Mouse (Mus musculus): ENCODE measurements around the gene Lcat. TPM values are rescaled to one million over a fixed set of nuclear protein-coding genes. Genes with fewer than 3 reads are reported as not detected.
"Not testable (repeated sequence)": the region's sequence is repeated elsewhere in the genome, so short reads cannot be mapped to it uniquely, and the experiment has no call there.

The Lcat gene
- polyA plus RNA-seq (2014; fragmentation: Nextera tagmentation; extraction: Ambion mirVana) = 1.2 and 1.3 TPM in 2 replicates

DNA sequence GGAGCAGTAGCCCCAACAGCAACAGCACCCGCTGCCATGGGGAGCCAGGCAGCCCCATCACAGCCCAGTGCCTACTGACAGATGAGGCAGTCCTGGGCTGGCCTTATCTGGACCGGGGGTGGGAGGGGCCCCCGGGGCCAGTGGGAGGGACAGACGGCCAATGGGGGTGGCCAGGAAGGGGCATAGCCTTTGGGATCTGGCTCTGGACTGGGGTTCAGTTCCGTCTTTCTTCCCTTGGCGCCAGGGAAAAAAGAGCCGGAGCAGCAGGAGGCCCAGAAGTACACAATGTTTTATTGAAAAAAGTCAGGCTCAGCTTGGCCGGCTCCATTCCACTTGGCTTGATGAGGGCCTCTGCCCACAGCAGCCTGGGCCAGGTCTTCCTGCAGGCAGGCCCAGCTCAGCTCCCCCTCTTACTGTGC, at the start of gene Lcat:
TSS of gene Lcat (minus strand) at position 62 of the 419 bp plus-strand sequence.
- ATAC-seq (ENCODE audit: insufficient number of reproducible peaks, insufficient read depth, low FRiP score, low read depth) = no peak
- no peaks in the 10 kb centered on the region for H3K9me3 ChIP-seq (ENCODE audit: control insufficient read depth, low read length)
- H3K27ac ChIP-seq (replicated peaks in 1 of 2; ENCODE audit: control insufficient read depth in 1 of 2, insufficient read depth in 1 of 2, low read depth in 2 of 2, low read length in 2 of 2) = no peak within 1 kb of the TSS
- H3K36me3 ChIP-seq (ENCODE audit: control insufficient read depth, insufficient read depth, low read length) = peaks cover 86% of the 10 kb centered on the region
- H3K4me3 ChIP-seq (ENCODE audit: control insufficient read depth in 1 of 2, insufficient read depth in 1 of 2, low read depth in 1 of 2, low read length in 2 of 2) = no peak within 1 kb of the TSS
- H3K27me3 ChIP-seq (ENCODE audit: control insufficient read depth, insufficient read depth, low read length) = no peaks in the 10 kb centered on the region
- WGBS = 70% methylated on average over 8 of the region's 8 CpGs
- no peak within 1 kb of the TSS for H3K9ac ChIP-seq (ENCODE audit: low read length)
- H3K4me2 ChIP-seq (ENCODE audit: low read length) = no peak within 1 kb of the TSS
- H3K4me1 ChIP-seq (ENCODE audit: control insufficient read depth in 2 of 2, insufficient read depth in 2 of 2, low read length in 2 of 2) = peaks cover 0 to 1% of the 10 kb centered on the region in 2 experiments; a peak in 1 of 4 replicates

DNA sequence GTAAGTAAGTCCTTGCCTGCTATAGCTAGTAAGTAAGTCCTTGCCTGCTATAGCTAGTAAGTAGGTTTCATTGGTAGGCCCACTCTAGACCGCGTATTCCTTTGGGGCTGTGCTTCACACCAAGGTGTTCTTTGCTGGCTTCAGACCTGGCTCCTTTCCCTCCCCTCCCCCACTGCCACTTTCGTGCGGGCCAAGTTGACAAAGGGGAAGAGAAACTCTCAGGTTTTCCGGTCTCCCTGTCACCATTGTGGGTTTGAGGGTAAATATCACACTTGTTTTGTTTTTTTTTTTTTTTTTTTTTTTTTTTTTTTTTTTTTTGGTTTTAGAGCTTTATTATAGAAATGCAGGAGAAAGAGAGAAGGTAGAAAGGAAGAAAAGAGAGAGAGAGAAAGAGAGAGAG, 49.3 kb upstream of the Lcat start:
- Histone ChIP-seq H3K9me3 (ENCODE audit: control insufficient read depth, low read length) (no peaks in the 10 kb centered on the region), H3K4me2 (ENCODE audit: low read length) (no peak overlapping the region), H3K4me1 (ENCODE audit: control insufficient read depth in 2 of 2, insufficient read depth in 2 of 2, low read length in 2 of 2) (peaks cover 5 to 8% of the 10 kb centered on the region in 2 experiments; a peak in 2 of 4 replicates), H3K36me3 (ENCODE audit: control insufficient read depth, insufficient read depth, low read length) (no peaks in the 10 kb centered on the region), H3K27ac (replicated peaks in 1 of 2; ENCODE audit: control insufficient read depth in 1 of 2, insufficient read depth in 1 of 2, low read depth in 2 of 2, low read length in 2 of 2) (no peak overlapping the region), H3K4me3 (ENCODE audit: control insufficient read depth in 1 of 2, insufficient read depth in 1 of 2, low read depth in 1 of 2, low read length in 2 of 2) (no peak overlapping the region), H3K27me3 (ENCODE audit: control insufficient read depth, insufficient read depth, low read length) (no peaks in the 10 kb centered on the region), H3K9ac (ENCODE audit: low read length) (no peak overlapping the region)
- WGBS = 60% methylated on average over 5 of the region's 5 CpGs
- no peak for ATAC-seq (ENCODE audit: insufficient number of reproducible peaks, insufficient read depth, low FRiP score, low read depth)

DNA sequence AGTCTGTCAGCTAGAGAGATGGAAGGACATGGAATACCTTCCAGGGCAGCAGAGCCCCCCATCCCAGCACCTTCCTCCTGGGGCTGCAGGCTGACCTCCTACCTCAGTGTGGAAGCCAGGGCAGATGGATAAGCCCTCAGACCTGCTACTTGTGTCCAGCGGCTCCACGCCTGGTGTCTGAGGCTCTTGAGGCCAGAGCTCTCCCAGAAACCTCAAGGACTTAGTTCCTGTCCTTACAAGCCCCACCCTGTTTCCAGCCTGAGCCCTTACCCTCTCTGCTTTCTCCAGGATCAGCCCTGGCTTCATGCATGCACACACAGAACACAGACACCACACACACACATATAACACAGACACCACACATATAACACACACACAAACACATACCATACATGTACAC, 48.4 kb upstream of the Lcat start:
- Histone ChIP-seq H3K9ac (ENCODE audit: low read length) (0 out of 2 replicates have a peak overlapping the region, but pooled peaks have one; percentile 47), H3K4me2 (ENCODE audit: low read length) (peak overlapping the region; percentile 34), H3K27ac (replicated peaks in 1 of 2; ENCODE audit: control insufficient read depth in 1 of 2, insufficient read depth in 1 of 2, low read depth in 2 of 2, low read length in 2 of 2) (no peak overlapping the region), H3K27me3 (ENCODE audit: control insufficient read depth, insufficient read depth, low read length) (no peaks in the 10 kb centered on the region), H3K4me1 (ENCODE audit: control insufficient read depth in 2 of 2, insufficient read depth in 2 of 2, low read length in 2 of 2) (peaks cover 5 to 8% of the 10 kb centered on the region in 2 experiments; a peak in 2 of 4 replicates), H3K4me3 (ENCODE audit: control insufficient read depth in 1 of 2, insufficient read depth in 1 of 2, low read depth in 1 of 2, low read length in 2 of 2) (no peak overlapping the region), H3K36me3 (ENCODE audit: control insufficient read depth, insufficient read depth, low read length) (no peaks in the 10 kb centered on the region), H3K9me3 (ENCODE audit: control insufficient read depth, low read length) (no peaks in the 10 kb centered on the region)
- WGBS = 61% methylated on average over 2 of the region's 2 CpGs
- no peak for ATAC-seq (ENCODE audit: insufficient number of reproducible peaks, insufficient read depth, low FRiP score, low read depth)

DNA sequence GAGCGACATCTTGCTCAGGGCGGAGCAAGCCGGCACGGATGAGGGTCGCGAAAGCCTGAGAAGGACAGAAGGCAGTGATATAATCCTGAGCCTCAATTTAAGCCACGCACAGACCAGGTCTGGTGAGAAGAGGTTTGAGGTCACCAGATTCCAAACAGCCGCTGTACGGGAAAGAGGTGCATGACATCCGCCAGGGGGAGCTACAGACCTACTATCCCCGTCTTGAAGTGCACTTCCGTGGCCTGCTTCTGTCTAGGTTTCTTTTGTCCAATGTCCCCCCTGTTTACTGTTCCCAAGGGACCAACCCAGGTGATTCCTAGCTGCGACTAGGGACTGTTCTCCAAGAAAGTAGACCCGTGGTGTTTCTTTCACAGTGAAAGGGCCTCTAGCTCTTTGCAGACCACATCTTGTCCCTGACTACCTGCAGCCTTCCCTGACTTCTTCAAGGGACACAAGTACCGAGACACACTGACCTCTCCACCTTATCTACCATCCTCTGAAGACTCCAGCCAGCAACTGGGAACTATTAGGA, 47.7 kb upstream of the Lcat start, which contains the start of gene Dus2:
TSS of gene Dus2 (plus strand) at position 482 of the 532 bp plus-strand sequence.
- H3K27ac ChIP-seq (replicated peaks in 1 of 2; ENCODE audit: control insufficient read depth in 1 of 2, insufficient read depth in 1 of 2, low read depth in 2 of 2, low read length in 2 of 2) = no peak within 1 kb of the TSS
- ATAC-seq (ENCODE audit: insufficient number of reproducible peaks, insufficient read depth, low FRiP score, low read depth) = peak; percentile 75; the same call in 1 of the 2 replicates
- peak within 1 kb of the TSS; percentile 56; the same call in 1 of the 2 replicates for H3K9ac ChIP-seq (ENCODE audit: low read length)
- 8% methylated on average over 15 of the region's 15 CpGs for WGBS
- no peak within 1 kb of the TSS for H3K4me3 ChIP-seq (ENCODE audit: control insufficient read depth in 1 of 2, insufficient read depth in 1 of 2, low read depth in 1 of 2, low read length in 2 of 2)
- H3K36me3 ChIP-seq (ENCODE audit: control insufficient read depth, insufficient read depth, low read length) = no peaks in the 10 kb centered on the region
- no peaks in the 10 kb centered on the region for H3K9me3 ChIP-seq (ENCODE audit: control insufficient read depth, low read length)
- peaks cover 5 to 8% of the 10 kb centered on the region in 2 experiments; a peak in 2 of 4 replicates for H3K4me1 ChIP-seq (ENCODE audit: control insufficient read depth in 2 of 2, insufficient read depth in 2 of 2, low read length in 2 of 2)
- no peaks in the 10 kb centered on the region for H3K27me3 ChIP-seq (ENCODE audit: control insufficient read depth, insufficient read depth, low read length)
- H3K4me2 ChIP-seq (ENCODE audit: low read length) = peak within 1 kb of the TSS; percentile 34

DNA sequence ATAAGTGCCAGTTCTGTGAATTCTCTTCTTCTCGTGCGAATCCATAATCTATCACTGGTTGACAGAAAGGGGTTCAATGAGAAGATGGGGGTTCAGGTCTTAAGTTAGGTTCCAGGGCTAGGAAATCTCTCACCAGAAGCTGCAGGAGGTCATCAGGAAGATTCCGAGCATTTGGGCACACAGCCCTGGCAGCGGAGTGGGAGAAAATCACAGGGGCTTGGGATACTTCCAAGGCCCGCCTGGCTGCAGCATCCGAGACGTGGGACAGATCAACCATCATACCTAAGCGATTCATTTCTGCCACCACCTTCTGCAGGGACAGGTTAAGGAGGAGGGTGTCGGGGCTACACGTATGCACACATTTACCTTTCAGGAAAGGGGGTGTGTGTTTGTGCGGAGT, 45.4 kb upstream of the Lcat start:
- no peak for ATAC-seq (ENCODE audit: insufficient number of reproducible peaks, insufficient read depth, low FRiP score, low read depth)
- H3K36me3 ChIP-seq (ENCODE audit: control insufficient read depth, insufficient read depth, low read length) = no peaks in the 10 kb centered on the region
- H3K9ac ChIP-seq (ENCODE audit: low read length) = no peak overlapping the region
- no peak overlapping the region for H3K4me2 ChIP-seq (ENCODE audit: low read length)
- WGBS = 77% methylated on average over 11 of the region's 11 CpGs
- H3K4me3 ChIP-seq (ENCODE audit: control insufficient read depth in 1 of 2, insufficient read depth in 1 of 2, low read depth in 1 of 2, low read length in 2 of 2) = no peak overlapping the region
- H3K27ac ChIP-seq (replicated peaks in 1 of 2; ENCODE audit: control insufficient read depth in 1 of 2, insufficient read depth in 1 of 2, low read depth in 2 of 2, low read length in 2 of 2) = no peak overlapping the region
- H3K9me3 ChIP-seq (ENCODE audit: control insufficient read depth, low read length) = no peaks in the 10 kb centered on the region
- H3K27me3 ChIP-seq (ENCODE audit: control insufficient read depth, insufficient read depth, low read length) = no peaks in the 10 kb centered on the region
- H3K4me1 ChIP-seq (ENCODE audit: control insufficient read depth in 2 of 2, insufficient read depth in 2 of 2, low read length in 2 of 2) = peaks cover 5 to 8% of the 10 kb centered on the region in 2 experiments; a peak in 2 of 4 replicates

DNA sequence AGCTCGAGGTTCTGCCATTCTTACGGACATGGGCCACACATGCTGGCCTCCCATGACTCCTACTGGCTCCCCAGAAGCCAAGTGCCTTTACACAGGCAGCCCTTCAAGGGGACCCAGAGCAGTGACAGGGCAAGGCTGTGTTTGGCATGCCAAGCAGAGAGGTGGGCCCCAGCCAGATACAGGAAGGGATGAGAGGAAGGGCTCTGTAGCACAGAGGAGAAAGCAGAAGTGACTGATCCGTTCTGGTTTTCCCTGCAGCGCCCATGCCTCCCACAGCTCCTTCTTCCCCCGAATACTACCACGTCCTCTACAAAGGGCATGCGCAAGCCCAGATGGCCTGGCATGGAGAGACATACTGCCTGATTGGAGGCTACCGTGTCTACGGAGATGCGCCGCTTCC, 40.2 kb upstream of the Lcat start:
- H3K9ac ChIP-seq (ENCODE audit: low read length); H3K27me3 ChIP-seq (ENCODE audit: control insufficient read depth, insufficient read depth, low read length); H3K36me3 ChIP-seq (ENCODE audit: control insufficient read depth, insufficient read depth, low read length); H3K4me2 ChIP-seq (ENCODE audit: low read length); ATAC-seq (ENCODE audit: insufficient number of reproducible peaks, insufficient read depth, low FRiP score, low read depth); H3K27ac ChIP-seq (replicated peaks in 1 of 2; ENCODE audit: control insufficient read depth in 1 of 2, insufficient read depth in 1 of 2, low read depth in 2 of 2, low read length in 2 of 2); H3K9me3 ChIP-seq (ENCODE audit: control insufficient read depth, low read length); H3K4me1 ChIP-seq (ENCODE audit: control insufficient read depth in 2 of 2, insufficient read depth in 2 of 2, low read length in 2 of 2); H3K4me3 ChIP-seq (ENCODE audit: control insufficient read depth in 1 of 2, insufficient read depth in 1 of 2, low read depth in 1 of 2, low read length in 2 of 2): not testable (repeated sequence)
- WGBS = 79% methylated on average over 11 of the region's 11 CpGs

DNA sequence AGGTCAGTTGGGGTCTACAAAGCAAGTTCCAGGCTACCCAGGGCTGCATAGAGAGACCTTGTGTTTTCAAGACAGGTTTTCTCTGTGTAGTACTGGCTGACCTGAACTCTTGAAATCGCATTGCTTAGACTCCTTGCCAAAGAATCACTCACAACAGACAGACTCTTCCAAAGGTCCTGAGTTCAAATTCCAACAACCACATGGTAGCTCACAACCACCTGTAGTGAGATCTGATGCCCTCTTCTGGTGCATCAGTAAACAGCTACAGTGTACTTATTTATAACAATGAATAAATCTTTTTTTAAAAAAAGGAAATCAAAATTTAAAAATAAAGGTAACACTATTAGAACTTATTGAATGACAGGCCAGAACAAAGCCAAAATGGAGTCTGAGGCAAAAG, 38.0 kb upstream of the Lcat start:
- no peak overlapping the region for H3K27ac ChIP-seq (replicated peaks in 1 of 2; ENCODE audit: control insufficient read depth in 1 of 2, insufficient read depth in 1 of 2, low read depth in 2 of 2, low read length in 2 of 2)
- no peaks in the 10 kb centered on the region for H3K9me3 ChIP-seq (ENCODE audit: control insufficient read depth, low read length)
- H3K36me3 ChIP-seq (ENCODE audit: control insufficient read depth, insufficient read depth, low read length) = no peaks in the 10 kb centered on the region
- H3K4me3 ChIP-seq (ENCODE audit: control insufficient read depth in 1 of 2, insufficient read depth in 1 of 2, low read depth in 1 of 2, low read length in 2 of 2) = no peak overlapping the region
- WGBS = 94% methylated on average over 1 of the region's 1 CpGs
- no peak overlapping the region for H3K9ac ChIP-seq (ENCODE audit: low read length)
- no peaks in the 10 kb centered on the region for H3K4me1 ChIP-seq (ENCODE audit: control insufficient read depth in 2 of 2, insufficient read depth in 2 of 2, low read length in 2 of 2)
- no peak for ATAC-seq (ENCODE audit: insufficient number of reproducible peaks, insufficient read depth, low FRiP score, low read depth)
- H3K27me3 ChIP-seq (ENCODE audit: control insufficient read depth, insufficient read depth, low read length) = no peaks in the 10 kb centered on the region
- H3K4me2 ChIP-seq (ENCODE audit: low read length) = no peak overlapping the region

DNA sequence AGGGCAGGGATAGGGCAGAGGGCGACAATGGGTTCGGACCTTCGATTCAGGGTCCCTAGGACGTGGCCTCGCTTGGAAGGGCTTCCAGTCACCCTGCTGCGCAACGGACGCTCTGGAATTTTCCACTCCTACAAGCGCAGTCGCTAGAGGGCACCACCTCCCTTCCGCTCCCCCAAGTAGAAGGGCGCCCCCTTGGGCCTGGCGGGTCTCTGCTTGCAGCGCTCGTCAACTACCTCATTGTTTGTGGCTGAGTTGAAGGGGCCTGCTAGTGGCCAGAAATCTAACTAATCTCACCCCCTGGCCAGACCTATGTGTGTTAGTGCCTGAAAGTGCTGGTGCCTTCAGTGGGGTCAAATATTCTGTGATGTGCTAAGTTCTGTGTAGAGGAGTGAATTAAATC, 36.1 kb upstream of the Lcat start, which contains the start of gene Dpep3:
TSS of gene Dpep3 (minus strand) at position 105 of the 400 bp plus-strand sequence.
- no peak within 1 kb of the TSS for H3K4me3 ChIP-seq (ENCODE audit: control insufficient read depth in 1 of 2, insufficient read depth in 1 of 2, low read depth in 1 of 2, low read length in 2 of 2)
- ATAC-seq (ENCODE audit: insufficient number of reproducible peaks, insufficient read depth, low FRiP score, low read depth) = no peak
- no peaks in the 10 kb centered on the region for H3K9me3 ChIP-seq (ENCODE audit: control insufficient read depth, low read length)
- no peaks in the 10 kb centered on the region for H3K27me3 ChIP-seq (ENCODE audit: control insufficient read depth, insufficient read depth, low read length)
- WGBS = 92% methylated on average over 15 of the region's 15 CpGs
- no peak within 1 kb of the TSS for H3K4me2 ChIP-seq (ENCODE audit: low read length)
- H3K27ac ChIP-seq (replicated peaks in 1 of 2; ENCODE audit: control insufficient read depth in 1 of 2, insufficient read depth in 1 of 2, low read depth in 2 of 2, low read length in 2 of 2) = no peak within 1 kb of the TSS
- H3K9ac ChIP-seq (ENCODE audit: low read length) = no peak within 1 kb of the TSS
- no peaks in the 10 kb centered on the region for H3K4me1 ChIP-seq (ENCODE audit: control insufficient read depth in 2 of 2, insufficient read depth in 2 of 2, low read length in 2 of 2)
- H3K36me3 ChIP-seq (ENCODE audit: control insufficient read depth, insufficient read depth, low read length) = no peaks in the 10 kb centered on the region
